Mouse (Mus musculus) lung, postnatal 36 days (tissue): Measurements from ENCODE around the gene Zfp524.
"Not testable (repeated sequence)": the region's sequence is repeated elsewhere in the genome, so short reads cannot be mapped to it uniquely, and the experiment has no call there.

Source experiments
- DNase-seq: peaks from one replicate; pipeline ENCODE4 v3.0.0; 2022; ENCODE audit warnings: mixed read lengths

Gene Zfp524

DNA sequence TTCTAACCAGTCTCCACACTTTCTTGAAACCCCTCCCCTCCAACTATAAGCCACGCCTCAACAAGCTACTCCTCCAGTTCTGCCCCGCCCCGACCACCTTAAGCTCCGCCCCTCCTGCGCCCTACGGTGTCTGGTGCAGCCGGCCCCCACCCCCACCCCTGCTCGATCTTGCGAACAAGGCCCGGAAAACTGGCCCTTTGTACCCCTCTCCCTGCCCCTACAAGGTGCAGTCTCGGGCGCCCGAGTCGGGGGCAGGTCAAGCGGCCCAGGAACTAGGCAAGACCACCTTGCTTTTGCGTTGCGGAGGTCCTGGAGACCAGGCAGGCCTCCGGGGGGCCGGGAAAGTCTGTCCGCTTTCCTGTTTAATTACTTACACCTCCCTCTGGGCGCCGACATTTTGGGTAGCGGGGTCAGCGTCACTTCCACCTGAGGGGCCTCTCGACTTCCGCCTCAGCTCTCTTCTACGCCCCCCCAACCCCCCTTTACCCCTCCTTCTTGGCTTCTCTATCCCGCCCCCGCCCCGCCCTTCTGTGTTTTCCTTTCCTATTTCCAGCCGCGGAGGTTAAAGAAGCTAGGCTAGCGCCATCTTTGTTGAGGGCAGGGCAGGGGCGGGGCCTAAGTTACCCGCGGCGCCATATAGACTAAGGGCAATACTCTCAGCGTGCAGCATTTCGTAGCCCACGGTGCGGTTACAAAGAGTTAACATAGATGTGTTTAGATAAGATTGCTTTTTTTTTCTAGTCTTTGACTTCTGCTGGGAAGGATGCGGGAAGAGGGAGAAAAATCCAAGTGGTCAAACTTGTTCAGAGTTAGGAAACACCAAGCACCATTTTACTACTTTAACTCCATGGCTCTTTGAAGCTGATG lies at the start of gene Zfp524, which contains the start of gene Fiz1:
Gene Zfp524, plus strand, starts transcription at position 165 of the 867 bp plus-strand sequence.
Gene Fiz1, minus strand, starts transcription at position 447 of the 867 bp plus-strand sequence.
- peak; percentile 99 for DNase-seq

DNA sequence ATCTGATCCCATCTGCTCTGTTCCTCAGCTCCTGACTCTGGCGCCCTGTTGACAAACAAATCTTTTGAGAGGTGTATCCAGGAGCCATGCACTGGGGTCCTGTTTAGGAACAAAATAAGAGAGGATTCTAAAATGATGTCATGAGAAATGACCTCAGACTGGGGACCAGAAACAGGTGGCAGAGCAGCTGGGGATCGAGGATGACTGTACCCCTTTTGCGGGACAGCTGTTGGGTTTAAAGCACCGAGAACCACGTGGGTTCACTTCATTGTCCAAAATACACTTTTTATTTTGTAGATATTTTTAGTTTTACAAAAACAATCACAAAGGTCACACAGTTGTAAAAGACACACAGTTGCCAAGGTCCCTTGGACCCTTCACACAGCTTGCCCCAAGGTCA lies 49.2 kb upstream of the Zfp524 start:
- no peak for DNase-seq

DNA sequence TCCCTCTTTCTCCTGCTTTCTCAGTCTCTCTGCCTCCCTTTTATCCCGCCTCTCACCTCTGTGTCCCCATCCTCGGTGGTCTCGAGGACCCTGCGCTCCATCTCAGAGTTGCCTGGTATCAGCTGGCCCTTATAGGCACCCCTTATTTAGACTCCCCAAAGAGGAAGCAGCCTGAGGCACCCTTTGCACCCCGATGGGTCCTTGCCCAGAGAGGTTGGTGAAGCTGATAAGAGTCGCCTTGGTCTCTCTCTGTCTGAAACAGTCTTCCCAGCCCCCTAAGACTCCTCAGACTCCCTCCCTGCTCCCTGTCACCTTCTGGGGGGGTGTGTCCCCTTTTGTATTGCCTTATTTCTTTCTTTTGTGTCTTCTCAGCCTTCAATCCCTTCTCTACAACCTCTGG lies 43.1 kb upstream of the Zfp524 start, which contains the start of gene Sbk3:
Gene Sbk3, minus strand, starts transcription at position 101 of the 400 bp plus-strand sequence.
- DNase-seq, result no peak

GRCm38 (mm10) chr7:4971710-4972109 lies 42.5 kb upstream of the Zfp524 start:
- DNase-seq, result peak; percentile 62

GRCm38 (mm10) chr7:4972321-4973047 lies 41.7 kb upstream of the Zfp524 start:
- peak; percentile 74 for DNase-seq

GRCm38 (mm10) chr7:4975455-4975854 lies 38.8 kb upstream of the Zfp524 start:
- no peak for DNase-seq

DNA sequence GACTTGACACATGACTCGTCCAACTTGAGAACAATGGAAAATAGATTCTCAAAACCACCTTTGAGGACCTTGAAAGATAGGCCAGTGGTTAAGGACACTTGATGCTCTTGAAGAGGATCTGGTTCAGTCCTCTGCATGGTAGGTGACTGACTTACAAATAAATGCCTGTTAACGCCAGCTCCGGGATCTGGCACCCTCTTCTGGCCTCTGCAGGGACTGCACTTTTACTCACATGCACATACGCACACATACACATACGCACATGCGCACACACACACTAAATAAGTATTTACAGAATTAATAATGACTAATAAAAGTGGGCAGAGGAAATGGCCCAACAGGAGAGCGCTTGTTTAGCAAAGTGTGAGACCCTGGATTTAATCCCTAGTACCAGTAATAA lies 37.4 kb upstream of the Zfp524 start:
- DNase-seq, result no peak

DNA sequence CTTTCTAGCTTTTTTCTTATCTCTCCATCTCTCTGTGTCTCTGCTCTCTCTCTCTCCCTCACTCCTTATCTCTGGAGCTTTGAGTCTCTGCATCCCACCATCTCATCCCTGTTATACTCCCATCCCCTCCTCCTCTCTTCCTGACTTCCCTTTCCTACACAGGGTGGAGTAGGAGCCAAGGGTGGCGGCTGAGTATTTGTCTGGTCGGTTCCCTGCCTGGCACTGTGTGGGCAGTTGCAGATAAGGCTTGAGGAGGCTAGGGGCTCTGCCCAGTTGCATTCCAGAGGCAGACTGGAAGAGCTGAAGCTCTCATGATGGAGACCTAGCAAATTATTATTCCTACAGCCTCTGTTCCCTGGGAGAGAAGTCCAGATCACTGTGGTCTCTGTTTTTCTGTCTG lies 26.0 kb upstream of the Zfp524 start:
- no peak for DNase-seq

DNA sequence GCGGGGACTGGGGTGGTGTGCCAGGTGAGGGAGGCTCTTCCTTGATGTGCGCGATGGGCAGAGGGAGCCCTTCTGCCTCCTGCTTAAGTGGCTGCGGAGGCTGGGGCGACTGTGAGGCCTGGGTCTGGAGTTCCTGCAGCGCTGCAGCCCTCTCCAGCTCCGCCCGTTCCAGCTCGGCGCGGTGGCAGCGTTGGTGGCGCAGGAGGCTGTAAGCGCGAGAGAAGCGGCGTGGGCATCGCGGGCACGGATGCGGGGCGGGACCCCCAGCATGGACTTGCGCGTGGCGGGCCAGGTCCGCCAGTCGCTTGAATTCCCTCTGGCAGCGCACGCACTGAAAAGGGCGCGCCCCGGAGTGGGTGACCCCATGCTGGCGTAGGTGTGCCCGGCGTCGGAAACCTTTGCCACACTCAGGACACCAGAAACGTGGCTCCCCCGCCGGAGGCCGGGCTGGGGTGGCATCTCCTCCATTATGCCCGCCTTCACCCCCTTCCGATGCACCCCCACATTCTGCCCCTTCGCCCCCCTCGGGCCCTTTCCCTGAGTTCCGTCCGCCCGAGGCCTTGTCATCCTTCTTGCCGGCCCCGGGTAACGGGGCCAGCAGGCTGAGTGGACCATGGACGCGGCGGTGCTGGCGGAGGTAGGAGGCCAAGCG lies 20.7 kb upstream of the Zfp524 start:
- DNase-seq, result no peak

DNA sequence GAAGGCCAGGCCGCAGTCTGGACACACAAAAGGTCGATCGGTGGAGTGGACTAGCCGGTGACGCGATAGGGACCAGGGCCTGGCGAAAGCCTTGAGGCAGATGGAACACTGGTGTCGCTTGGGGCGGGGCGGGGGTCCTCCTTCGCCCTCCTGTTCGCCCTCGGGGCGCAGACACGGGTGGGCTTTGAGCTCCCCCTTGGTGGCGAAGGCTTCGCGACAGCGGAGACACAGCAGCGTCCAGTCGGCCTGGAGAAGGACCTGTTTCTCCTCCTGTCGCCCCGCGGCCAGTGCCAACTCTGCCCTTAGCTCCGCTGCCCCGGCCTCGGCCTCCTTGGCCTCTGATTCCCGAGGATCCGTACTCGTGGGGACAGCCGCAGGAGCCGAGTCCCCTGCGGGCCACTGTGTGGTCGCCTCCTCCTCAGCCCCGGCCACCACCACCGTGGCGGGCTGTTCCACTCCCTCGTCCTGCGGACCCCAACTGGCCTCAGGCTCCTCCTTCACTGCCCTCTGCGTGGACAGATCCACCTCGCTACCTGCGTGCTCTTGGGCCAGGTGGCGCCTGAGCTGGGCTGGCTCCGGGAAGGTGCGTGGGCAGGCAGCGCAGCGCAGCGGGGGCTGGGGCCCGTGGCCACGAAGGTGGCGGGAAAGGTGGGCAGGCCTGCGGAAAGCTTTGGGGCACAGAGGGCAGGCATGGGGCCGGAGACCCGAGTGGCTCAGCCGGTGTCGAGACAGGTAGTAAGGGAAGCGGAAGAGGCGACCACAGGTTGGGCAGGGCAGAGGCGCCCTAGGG lies 20.0 kb upstream of the Zfp524 start:
- DNase-seq, result no peak

DNA sequence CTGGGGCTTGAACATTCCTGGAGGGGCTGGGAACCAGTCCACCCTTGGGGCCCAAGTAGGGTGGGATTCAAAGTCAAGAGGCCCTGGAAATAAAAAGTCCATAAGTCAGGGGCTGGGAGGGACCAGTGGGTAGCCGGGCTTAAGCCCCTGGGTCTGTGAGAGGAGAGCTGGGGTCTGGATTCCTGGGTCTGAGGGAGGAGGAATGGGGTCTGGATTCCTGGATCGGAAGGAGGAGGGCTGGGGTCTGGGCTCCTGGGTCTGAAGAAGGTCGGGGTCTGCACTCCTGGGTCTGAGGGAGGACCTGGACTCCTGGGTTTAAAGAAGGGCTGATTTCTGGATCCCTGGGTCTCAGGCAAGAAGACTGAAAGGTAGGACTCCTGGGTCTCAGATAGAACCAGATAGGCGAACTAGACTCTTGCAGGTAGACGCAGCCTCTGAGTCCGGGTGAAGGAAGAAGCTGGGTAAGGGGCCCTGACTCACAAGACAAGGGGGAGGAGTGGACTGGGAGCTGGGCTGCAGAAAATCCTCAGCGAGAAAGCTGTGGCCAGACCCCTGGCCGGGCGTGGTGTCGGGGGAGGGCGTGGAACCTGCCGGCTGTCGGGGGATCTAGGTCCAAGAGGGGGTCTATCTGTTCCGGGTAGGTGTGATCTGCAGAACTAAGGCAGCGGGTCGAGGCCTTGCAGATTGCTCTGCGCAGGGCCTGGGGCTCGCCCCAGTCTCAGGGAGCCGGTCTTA lies 18.8 kb upstream of the Zfp524 start:
- DNase-seq, result no peak

GRCm38 (mm10) chr7:4996003-4996895 lies 18.0 kb upstream of the Zfp524 start, which contains the start of gene Zfp579:
Gene Zfp579, minus strand, starts transcription at chr7:4996158.
- peak; percentile 92 for DNase-seq

DNA sequence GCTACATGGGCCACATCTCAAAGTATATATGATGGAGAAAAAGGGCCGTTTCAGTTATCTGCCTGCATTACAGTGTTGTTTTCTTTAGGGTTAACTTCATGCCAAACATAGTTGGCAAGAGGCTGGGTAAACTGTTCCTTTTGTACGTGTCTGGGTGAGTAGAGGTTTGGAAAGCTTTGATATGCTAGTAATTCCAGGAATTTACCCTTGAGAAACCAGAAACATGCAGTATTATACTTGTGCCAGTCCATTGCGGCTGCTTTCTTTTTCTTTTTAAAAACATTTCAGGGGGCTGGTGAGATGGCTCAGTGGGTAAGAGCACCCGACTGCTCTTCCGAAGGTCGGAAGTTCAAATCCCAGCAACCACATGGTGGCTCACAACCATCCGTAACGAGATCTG lies 17.3 kb upstream of the Zfp524 start:
- DNase-seq, result peak; percentile 34

- peak; percentile 68 for DNase-seq
These were observed 14.3 kb upstream of the Zfp524 start for GRCm38 (mm10) chr7:4999876-5000275.

DNA sequence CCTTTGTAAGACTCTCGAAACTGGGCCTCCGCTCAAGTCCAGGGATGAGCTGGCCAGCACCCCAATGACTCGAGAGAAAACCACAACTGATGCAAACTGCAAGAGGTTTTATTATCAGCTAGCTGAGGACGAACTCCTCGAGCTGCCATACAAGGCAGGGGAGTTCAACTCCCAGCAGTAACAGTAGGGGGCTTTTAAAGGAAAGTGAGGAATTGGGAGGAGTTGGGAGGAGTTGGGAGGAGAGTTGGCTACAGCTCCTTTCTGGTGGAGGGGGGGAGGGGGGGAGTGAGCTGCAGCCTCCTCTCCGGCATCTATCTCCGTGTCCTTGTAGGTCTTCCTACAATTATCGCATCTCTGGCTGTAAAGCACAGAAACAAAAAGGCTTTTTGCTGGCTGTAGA lies 11.3 kb upstream of the Zfp524 start:
- DNase-seq, result not testable (repeated sequence)

GRCm38 (mm10) chr7:5008229-5008628 lies 6.0 kb upstream of the Zfp524 start:
- no peak for DNase-seq

GRCm38 (mm10) chr7:5012681-5013513 lies 1.3 kb upstream of the Zfp524 start:
- DNase-seq, result peak; percentile 69

DNA sequence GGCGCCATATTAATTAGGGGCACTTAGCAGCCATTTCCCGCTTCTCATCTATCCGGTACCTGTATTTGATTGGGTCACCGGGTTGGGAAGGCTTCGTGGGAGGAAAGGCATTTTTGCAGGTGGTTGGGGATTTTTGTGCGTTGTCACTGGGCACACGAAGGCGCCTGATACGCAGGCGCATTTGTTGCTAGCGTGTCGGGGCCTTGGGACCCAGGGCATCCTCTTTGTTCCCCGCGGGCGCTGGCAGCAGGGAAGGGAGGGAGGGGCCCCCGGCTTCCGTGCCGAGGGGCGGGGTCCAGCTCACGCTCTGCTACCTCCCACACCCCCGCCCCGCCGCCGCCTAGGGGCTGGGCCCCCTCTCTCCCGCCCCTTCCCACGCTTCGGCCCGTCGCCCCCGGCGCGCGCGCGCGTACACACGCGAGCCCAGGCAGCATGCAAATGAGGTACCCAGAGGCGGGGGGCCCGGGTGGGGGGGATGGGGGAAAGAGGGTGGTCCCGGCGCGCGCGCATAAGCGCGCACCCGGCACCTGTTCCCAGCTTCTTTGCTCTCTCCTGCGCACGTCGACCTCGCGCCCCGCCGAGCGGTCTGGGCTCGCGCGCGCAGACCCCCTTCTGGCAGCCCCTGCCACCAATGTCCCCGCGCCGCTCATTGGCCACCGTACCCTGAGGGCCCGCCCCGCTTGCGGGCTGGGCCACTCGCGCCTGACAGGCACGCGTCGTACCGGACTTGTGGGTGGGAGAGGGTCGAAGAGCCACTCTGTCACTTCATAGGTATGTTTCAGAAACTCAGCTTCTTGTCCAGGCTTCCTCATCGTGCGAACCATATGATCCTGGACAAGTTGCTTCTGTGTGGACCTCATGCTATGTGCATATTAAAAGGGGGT lies 1.1 kb downstream of the Zfp524 start, which contains the start of gene Gm44973:
Gene Gm44973, plus strand, starts transcription at position 379 of the 884 bp plus-strand sequence.
- DNase-seq, result peak; percentile 95
